Mouse (Mus musculus): ENCODE data around the gene Ptprm.

Gene Ptprm

DNA sequence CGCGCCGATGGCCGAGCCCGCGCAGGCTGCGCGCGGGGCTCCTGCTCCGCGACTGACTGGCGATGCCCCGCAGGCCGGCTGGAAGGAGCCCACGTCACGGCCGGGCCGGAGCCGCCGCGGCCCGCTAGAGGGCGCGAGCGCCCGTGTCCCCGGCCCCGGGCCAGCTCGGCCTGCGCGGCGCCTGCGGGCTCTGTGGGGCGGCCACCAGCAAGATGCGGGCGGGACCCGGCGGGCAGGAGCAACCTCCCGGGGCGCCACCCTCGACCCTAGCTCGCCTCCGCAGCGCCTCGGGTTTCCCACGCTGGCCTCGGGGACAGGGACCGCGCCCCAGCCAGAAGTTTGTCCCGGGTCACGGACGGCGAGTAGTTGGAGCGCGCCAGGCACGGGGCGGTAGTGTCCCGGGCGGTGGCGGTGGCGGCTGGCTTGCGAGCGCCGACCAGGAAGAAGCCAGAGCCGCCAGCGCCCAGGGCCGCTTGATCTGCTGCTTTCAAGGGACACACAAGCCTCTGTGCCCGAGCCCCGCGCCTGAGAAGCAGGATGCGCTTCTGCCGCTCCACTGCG lies at the start of gene Ptprm:
Gene Ptprm (minus strand): TSS at position 7 of the 561 bp plus-strand sequence.
- DNase-seq (ENCODE audit: low spot score): peak; percentile 88

GRCm38 (mm10) chr17:67396205-67396604 lies 41.9 kb upstream of the Ptprm start:
- no peak for DNase-seq (ENCODE audit: low spot score)

GRCm38 (mm10) chr17:67390851-67391250 lies 36.6 kb upstream of the Ptprm start:
- DNase-seq (ENCODE audit: low spot score): no peak

DNA sequence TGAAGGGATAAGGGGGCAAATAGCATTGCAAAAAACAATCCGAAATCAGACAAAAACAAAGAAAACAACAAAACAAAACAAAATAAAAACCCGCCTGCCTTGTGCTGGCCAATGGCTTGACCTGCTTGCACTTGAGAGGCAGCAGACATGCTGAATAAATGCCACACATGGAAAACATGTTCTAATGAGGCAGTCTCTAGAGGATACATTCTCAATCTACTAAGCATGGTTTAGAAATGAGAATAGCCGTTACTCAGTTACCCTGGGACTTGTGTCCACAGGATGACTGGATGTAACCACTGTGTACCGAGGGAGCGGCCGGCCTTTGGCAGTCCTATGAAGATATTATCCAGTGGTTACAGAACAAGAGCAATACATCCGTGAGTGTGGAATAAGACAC lies 33.9 kb upstream of the Ptprm start:
- DNase-seq (ENCODE audit: low spot score): peak; percentile 8

GRCm38 (mm10) chr17:67385286-67385685 lies 31.0 kb upstream of the Ptprm start:
- DNase-seq (ENCODE audit: low spot score): no peak

GRCm38 (mm10) chr17:67383635-67384034 lies 29.4 kb upstream of the Ptprm start:
- DNase-seq (ENCODE audit: low spot score): no peak

DNA sequence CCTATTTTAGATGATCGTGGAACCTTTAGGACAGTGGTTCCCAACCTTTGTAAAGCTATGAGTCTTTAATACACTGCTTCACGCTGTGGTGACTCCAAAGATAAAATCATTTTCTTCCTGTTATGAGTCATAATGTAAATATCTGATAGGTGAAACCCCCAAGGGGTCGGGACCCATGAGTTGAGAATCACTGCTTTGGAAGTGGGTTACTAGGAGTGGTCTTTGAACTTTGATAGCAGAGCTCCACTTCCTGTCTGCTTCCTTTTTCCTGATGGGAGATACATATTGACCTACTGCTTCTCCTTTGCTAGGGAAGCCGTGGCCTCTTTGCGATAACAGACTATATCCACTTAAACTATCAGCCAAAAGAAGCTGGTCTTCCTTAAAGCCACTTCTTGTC lies 27.4 kb upstream of the Ptprm start:
- no peak for DNase-seq (ENCODE audit: low spot score)

GRCm38 (mm10) chr17:67367866-67368265 lies 13.6 kb upstream of the Ptprm start:
- peak; percentile 18 for DNase-seq (ENCODE audit: low spot score)

GRCm38 (mm10) chr17:67364491-67364890 lies 10.2 kb upstream of the Ptprm start:
- DNase-seq (ENCODE audit: low spot score): no peak

GRCm38 (mm10) chr17:67363377-67364070 lies 9.3 kb upstream of the Ptprm start:
- DNase-seq (ENCODE audit: low spot score): no peak

GRCm38 (mm10) chr17:67362131-67362530 lies 7.9 kb upstream of the Ptprm start:
- no peak for DNase-seq (ENCODE audit: low spot score)

DNA sequence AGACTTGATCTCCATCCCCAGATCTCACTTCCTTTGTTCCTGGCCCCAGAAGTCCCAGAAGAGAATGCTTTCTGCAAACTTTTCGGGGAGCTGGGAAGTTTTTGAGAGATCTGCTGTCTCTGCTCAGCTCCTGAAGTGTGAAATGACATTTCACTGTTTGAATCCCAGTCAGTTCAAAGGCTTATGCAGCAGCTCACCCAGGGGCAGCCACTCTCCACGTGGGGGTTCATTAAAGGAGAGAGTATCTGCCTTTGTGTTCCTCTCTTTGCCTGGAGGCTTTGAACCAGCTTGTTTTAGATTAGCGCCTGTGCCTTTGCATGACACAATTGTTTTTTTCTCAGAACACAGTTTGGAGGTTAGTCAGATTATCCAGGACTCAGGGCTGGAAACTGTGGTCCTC lies 6.3 kb upstream of the Ptprm start:
- no peak for DNase-seq (ENCODE audit: low spot score)

GRCm38 (mm10) chr17:67359578-67359977 lies 5.3 kb upstream of the Ptprm start:
- DNase-seq (ENCODE audit: low spot score): no peak

DNA sequence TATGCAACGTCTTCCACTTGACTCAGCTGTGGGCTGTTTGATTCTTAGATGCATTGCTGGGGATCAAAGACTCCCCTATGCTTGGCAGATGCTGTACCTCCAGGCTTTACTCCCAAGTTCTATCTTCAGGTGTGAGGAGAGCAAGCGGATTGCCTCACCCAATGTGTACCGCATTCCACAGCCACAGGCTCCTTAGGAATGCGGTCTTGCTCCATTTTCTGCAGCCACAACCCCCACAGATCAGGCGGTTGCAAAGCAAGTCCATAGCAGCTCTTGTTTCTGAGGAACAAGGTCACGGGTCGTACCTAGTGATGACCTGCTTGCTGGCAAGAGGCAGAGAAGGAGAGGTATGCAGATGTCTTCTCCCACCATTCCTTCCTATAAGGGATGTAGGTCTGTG lies 4.3 kb upstream of the Ptprm start:
- DNase-seq (ENCODE audit: low spot score): no peak

DNA sequence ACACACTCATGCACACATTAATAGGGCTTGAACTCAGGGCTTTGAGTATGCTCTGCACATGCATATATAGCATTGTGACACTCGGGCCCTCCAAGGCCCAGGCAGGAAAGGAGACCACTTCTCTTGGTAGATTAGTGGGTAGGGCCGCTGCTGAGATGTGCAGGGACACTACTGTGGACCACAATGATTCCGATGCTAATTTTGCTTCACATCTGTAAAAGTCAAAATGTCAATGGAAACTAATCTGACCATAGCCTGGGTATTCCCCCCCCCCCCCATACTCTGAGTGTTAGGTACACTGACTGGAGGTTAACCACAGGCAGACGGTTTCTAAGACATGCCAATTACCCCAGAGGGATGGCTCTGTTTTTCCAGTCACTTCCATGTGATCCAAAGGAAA lies 2.9 kb upstream of the Ptprm start:
- DNase-seq (ENCODE audit: low spot score): no peak

GRCm38 (mm10) chr17:67355251-67355650 lies 994 bp upstream of the Ptprm start:
- DNase-seq (ENCODE audit: low spot score): peak; percentile 28

DNA sequence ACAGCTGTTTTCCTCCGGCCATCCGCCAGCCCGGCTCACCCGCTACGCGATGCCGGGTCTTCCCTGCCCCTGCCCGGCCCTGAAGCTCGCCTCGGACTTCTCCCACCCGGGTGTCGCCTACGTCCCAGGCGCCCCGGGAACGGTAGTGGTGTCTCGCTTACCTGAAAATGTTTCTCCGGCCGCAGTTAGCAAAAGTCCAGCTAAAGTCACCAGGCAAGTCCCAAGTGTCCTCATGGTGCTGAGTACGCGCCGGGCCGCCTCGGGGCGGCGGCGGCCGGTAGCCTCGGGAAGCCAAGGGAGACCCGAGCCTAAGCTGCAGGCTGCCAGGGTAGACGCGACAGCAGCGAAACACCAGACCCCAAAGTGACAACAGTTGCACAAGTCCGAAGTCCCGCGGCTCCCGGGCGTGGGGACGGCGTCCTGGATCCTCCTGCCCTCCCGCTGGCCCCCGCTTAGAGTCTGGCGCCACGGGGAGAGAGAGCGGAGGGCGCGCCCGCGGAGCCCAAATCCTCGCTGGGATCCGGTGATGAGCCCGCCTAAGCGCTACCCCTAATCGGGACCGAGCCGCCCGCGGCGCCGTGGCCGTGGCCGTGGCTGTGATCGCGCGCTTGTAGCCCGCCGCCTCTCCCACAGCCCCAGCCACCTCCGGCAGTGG lies 334 bp downstream of the Ptprm start:
- no peak for DNase-seq (ENCODE audit: low spot score)

DNA sequence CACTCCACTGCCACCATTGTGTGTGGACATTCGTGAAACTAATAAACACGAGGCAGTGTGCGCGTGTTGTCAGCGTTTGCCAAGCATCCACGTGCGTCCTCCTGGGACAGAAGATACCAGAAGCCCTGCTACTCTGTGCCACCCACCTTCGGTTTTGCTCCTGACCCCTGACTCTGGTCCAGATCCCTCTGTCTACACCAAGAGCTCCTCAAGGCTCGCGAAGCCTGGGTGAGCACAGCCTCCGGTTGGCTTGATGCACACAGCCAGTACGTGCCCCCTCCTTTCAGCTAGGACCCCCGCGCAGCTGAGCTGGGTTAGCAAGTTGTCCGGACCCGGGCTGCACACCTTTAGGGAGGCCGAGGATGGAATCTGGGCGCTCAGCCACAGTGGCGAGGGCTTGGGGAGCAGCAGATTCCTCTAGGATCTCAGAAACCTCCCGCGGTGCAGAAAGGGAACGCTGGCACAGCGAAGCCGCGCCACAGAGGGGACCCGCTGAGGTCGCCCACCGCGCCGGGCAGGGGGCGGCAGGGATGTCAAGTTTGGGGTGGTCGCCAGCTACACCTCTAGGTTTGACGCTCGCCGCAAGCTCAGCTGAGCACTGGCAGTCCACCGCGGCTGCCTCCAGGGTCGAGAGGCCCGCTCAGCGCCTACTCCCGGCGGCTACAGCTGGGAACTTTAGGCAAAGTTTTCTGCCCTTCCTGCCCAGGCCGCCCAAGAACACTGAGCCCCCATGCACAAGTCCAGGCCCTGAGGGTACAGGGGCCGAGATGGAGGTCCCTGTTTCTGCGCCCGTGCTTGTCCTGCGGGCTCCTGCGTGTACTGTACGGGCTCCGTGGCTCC lies 1.1 kb downstream of the Ptprm start:
- peak; percentile 52 for DNase-seq (ENCODE audit: low spot score)

- no peak for DNase-seq (ENCODE audit: low spot score)
Measured at GRCm38 (mm10) chr17:67351423-67351822, 2.8 kb downstream of the Ptprm start.

GRCm38 (mm10) chr17:67350536-67350935 lies 3.7 kb downstream of the Ptprm start:
- no peak for DNase-seq (ENCODE audit: low spot score)

- DNase-seq (ENCODE audit: low spot score): no peak
Measured at GRCm38 (mm10) chr17:67349594-67349993, 4.7 kb downstream of the Ptprm start.

DNA sequence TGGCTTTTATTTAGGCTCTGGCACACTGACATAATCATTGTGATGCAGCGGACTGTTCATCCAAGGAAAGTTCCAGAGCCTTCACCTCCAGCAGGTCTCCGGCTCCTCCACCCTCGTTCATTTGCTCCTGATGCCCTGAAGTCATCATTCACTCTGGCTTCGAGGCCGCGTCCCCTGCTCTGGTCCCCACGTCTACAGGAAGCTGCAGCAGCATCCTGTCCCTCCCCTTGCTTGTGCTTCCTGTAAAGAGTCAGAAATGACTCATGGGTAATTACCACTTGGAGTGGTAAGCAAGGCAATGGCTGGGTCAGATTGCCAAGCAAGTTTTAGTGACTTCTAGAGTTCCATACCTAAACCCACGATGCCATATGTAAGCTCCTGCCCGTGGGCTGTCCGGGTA lies 7.3 kb downstream of the Ptprm start:
- no peak for DNase-seq (ENCODE audit: low spot score)

- no peak for DNase-seq (ENCODE audit: low spot score)
Measured at GRCm38 (mm10) chr17:67345157-67345556, 9.1 kb downstream of the Ptprm start.

Data from retina, embryonic 14.5 days (tissue).